Mouse (Mus musculus): Measurements from ENCODE around the gene Ahctf1. TPM values are rescaled to one million over a fixed set of nuclear protein-coding genes. Genes with fewer than 3 reads are reported as not detected.
"Not testable (repeated sequence)": the region's sequence is repeated elsewhere in the genome, so short reads cannot be mapped to it uniquely, and the experiment has no call there.

Ahctf1 gene
- total RNA-seq, 2 experiments from 2014 or later, result 66.6 to 77.0 TPM

DNA sequence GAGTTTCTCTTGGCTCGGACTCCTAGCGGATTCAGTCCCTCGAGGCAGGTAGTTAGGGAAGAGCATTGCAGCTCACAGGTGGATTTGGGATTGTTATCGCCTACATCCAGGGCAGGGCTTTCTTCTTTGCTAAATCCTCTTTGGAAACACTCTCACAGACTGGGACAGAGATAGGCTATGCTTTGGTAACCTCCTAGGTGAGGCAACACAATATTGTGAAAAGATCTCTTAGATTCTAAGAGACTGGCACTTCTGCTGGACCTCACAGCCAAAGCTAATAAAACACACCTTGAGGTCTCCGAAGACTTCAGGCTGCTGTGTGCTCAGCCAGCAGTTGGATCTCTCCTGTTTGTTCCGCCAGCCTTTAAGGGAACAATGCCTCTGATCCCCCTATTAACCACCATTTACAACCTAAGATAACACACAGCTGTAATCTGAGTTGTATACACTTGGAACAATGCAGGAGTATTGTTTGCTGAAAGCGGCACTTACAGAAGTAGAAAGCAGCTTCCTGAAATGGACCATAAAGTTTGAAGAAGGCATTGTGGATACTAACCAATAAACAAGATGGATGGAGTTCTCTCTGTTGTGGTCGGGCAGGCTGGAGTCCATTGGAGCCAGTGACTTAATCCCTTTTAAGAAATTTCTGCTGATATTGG, 80.5 kb downstream of the Ahctf1 start:
- no peak for ATAC-seq (replicated peaks; ENCODE audit: poor library complexity)

DNA sequence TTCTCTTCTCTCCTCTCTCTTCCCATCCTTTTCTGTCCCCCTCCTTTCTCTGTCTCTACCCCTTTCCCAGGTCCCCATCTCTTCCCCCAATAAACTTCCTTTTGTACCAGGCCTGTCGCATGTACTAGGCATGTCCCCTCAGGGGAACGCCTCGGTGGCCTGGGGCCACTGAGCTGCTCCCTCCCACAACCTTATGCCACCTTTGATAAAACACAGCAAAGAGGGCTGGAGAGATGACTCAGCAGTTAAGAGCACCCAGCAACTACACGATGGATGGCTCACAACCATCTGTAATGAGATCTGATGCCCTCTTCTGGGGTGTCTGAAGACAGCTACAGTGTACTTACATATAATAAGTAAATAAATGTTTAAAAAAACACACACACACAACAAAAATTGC, 87.7 kb downstream of the Ahctf1 start:
- ATAC-seq (replicated peaks; ENCODE audit: poor library complexity), result peak; percentile 86

GRCm38 (mm10) chr1:179715289-179715688, 88.2 kb downstream of the Ahctf1 start:
- ATAC-seq (replicated peaks; ENCODE audit: poor library complexity), result not testable (repeated sequence)

DNA sequence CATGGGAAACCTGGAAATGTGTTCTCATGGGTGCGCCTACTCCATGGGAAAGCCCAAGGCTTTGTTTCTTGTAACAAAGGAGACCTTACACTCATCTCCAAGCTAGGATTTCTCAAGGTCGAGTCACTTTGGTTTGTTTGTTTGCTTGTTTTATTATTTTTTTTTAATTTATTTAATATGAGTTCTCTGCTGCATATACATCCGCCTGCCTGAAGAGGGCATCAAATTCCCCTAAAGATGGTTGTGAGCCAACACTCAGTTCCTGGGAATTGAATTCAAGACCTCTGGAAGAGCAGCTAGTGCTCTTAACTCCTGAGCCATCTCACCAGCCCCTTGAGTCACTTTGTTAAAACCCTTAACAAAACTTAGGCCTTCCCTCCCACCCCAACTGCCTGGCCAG, 90.1 kb downstream of the Ahctf1 start:
- ATAC-seq (replicated peaks; ENCODE audit: poor library complexity), result no peak

DNA sequence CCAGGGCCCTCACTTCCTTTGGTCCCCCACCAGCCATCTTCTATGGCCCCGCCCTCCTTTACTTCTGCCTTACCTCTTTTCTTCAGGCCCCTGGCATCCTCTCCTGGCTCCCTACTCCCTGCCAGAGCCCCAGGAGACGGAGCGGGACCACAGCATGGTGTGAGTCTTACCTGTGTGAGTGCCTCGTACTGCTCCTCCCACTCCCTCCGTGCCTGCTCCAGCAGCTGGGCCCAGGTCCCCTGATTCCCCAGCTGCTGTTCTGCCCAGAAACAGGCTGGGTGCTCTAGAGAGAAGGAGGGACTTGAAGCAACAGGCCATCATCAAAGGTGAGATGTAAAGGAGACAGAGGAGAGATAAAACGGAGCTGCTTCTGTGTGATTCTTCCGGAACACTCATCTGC, 90.8 kb downstream of the Ahctf1 start:
- ATAC-seq (replicated peaks; ENCODE audit: poor library complexity), result no peak

DNA sequence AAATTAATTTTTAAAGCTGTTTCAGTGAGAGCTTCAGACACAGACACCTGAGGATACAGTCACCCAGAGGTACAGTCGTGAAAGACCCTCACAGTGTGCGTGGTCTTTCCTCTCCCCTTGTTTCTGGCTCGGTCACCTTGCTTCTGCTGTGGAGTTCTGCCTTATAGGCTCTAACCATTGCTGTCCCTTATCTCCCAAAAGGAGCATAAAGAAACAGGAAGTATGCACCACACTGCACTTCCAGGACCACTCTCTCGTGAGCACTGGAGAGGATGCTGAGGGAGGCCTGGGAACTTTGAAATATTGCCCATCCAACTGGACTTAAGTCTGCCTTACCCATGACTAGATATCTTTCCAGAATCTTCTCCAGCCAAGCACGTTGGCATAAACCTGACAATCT, 92.7 kb downstream of the Ahctf1 start:
- no peak for ATAC-seq (replicated peaks; ENCODE audit: poor library complexity)

- peak; percentile 52; the same call in 1 of the 2 replicates for ATAC-seq (replicated peaks; ENCODE audit: poor library complexity)
Measured at GRCm38 (mm10) chr1:179709390-179709789, 94.1 kb downstream of the Ahctf1 start.

DNA sequence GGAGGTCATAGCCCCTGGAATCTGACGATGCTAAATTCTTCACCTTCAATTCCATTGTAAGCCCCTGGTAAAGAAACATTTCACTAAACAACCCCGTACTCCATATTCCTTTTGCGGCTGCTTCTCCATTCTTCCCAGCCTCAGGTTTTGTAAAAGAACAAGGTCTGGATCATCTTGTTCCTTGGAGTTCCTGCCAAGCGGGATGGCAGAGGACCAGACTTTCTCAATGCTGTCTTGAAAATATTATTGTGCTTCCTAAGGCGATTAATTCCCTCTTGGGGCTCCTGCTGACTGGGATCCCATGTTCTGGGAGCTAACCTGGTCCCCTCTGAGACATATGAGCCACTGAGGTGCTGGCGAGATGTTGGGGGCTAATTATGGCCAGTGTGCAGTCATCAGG, 98.3 kb downstream of the Ahctf1 start:
- ATAC-seq (replicated peaks; ENCODE audit: poor library complexity), result no peak

- peak; percentile 66 for ATAC-seq (replicated peaks; ENCODE audit: poor library complexity)
Measured at GRCm38 (mm10) chr1:179704150-179704549, 99.3 kb downstream of the Ahctf1 start.

Other genes starting within 250 kb of the Ahctf1 start
- gene Sccpdh, start 135.5 kb downstream of the Ahctf1 start, total RNA-seq (2015), result 18.6 and 26.6 TPM in 2 replicates
- 42.4 and 43.7 TPM in 2 replicates for gene Sccpdh, start 135.5 kb downstream of the Ahctf1 start, total RNA-seq (2017)
- not detected in 2 replicates for gene Kif28, start 58.4 kb downstream of the Ahctf1 start, total RNA-seq (2015)
- not detected in 2 replicates for gene Kif28, start 58.4 kb downstream of the Ahctf1 start, total RNA-seq (2017)
- 0.29 TPM in 1 of 2 replicates, not detected in the other for gene Gm10518, start 304 bp downstream of the Ahctf1 start, total RNA-seq (2015)
- 0.88 TPM in 1 of 2 replicates, not detected in the other for gene Gm10518, start 304 bp downstream of the Ahctf1 start, total RNA-seq (2017)
- 3.2 and 8.6 TPM in 2 replicates for gene Cdc42bpa, start 156.8 kb upstream of the Ahctf1 start, total RNA-seq (2015)
- 3.8 and 7.1 TPM in 2 replicates for gene Cdc42bpa, start 156.8 kb upstream of the Ahctf1 start, total RNA-seq (2017)